Mouse (Mus musculus) lung, adult 2 months (tissue): ENCODE results near the gene Myo7a. TPM values are rescaled to one million over a fixed set of nuclear protein-coding genes. Genes with fewer than 3 reads are reported as not detected.

Experiments
- DNase-seq: peaks from one replicate; pipeline ENCODE4 v3.0.0; 2022
- H3K4me1 ChIP-seq: fragments of 200-500 bp; 2 replicates; pipeline ENCODE4 v1.6.1; 2011; ENCODE audit warnings: low read length; ENCODE audit not compliant: control insufficient read depth, insufficient read depth
- H3K4me3 ChIP-seq: fragments of 200-500 bp; replicated peaks from 2 replicates; pipeline ENCODE3; 2011; ENCODE audit warnings: low read depth, mild to moderate bottlenecking, control low read depth, low read length; ENCODE audit errors: extremely low read depth
- CTCF ChIP-seq: fragments of 200-500 bp; IDR thresholded peaks from 2 replicates; pipeline ENCODE4 v1.5.1; 2011; ENCODE audit warnings: mild to moderate bottlenecking, low read length, control low read depth; ENCODE audit not compliant: insufficient read depth
- POLR2A ChIP-seq: fragments of 200-500 bp; IDR thresholded peaks from 2 replicates; pipeline ENCODE4 v1.6.1; 2011; ENCODE audit warnings: low read depth, mild to moderate bottlenecking, control low read depth, low read length, borderline replicate concordance; ENCODE audit errors: extremely low read depth
- WGBS: fragments of 180-500 bp; shearing (Covaris S2); methylation state at CpG from one replicate; pipeline ENCODE4 v1.1.7; 2018; 5-methylcytosine and 5-hydroxymethylcytosine counted together
- polyA plus RNA-seq: library from polyadenylated mRNA; depleted of rRNA; stranded (reverse); fragments of >200 nt; gene quantifications from 2 replicates; pipeline ENCODE4 v1.2.3, GENCODE M21; 2012; rRNA removed

The Myo7a gene
- polyA plus RNA-seq: 26.4 and 30.8 TPM in 2 replicates

GRCm38 (mm10) chr7:98119179-98119960, at the start of gene Myo7a:
TSS of gene Myo7a (minus strand) at chr7:98119524.
- TF ChIP-seq CTCF (no peak), POLR2A (no peak)
- no peak for DNase-seq
- H3K4me1 ChIP-seq: peaks cover 8% of the 10 kb centered on the region
- 46% methylated on average over 9 of the region's 9 CpGs for WGBS
- H3K4me3 ChIP-seq: peak within 1 kb of the TSS; percentile 45

- TF ChIP-seq CTCF (0 out of 2 replicates have a peak, but pooled peaks have one; percentile 7), POLR2A (no peak)
- 11% methylated on average over 10 of the region's 10 CpGs for WGBS
- Histone ChIP-seq H3K4me1 (peaks cover 39% of the 10 kb centered on the region), H3K4me3 (no peak overlapping the region)
- no peak for DNase-seq
Measured at GRCm38 (mm10) chr7:98164999-98165528, 45.7 kb upstream of the Myo7a start.

- no peak for DNase-seq
- Histone ChIP-seq H3K4me3 (no peak overlapping the region), H3K4me1 (peaks cover 43% of the 10 kb centered on the region)
- TF ChIP-seq CTCF: no peak
- TF ChIP-seq POLR2A: no peak
- WGBS: 70% methylated on average over 9 of the region's 9 CpGs
Measured at GRCm38 (mm10) chr7:98164382-98164998, 45.2 kb upstream of the Myo7a start.

- no peak for DNase-seq
- 40% methylated on average over 3 of the region's 3 CpGs for WGBS
- H3K4me1 ChIP-seq: peaks cover 49% of the 10 kb centered on the region
- TF ChIP-seq POLR2A (no peak), CTCF (no peak)
- H3K4me3 ChIP-seq: no peak overlapping the region
Measured at GRCm38 (mm10) chr7:98163700-98164099, 44.4 kb upstream of the Myo7a start.

- Histone ChIP-seq H3K4me3 (no peak overlapping the region), H3K4me1 (peaks cover 55% of the 10 kb centered on the region)
- no peak for TF ChIP-seq CTCF
- TF ChIP-seq POLR2A: no peak
- no peak for DNase-seq
- WGBS: 45% methylated on average over 6 of the region's 6 CpGs
Measured at GRCm38 (mm10) chr7:98162239-98162638, 42.9 kb upstream of the Myo7a start.

- TF ChIP-seq CTCF (no peak), POLR2A (no peak)
- Histone ChIP-seq H3K4me1 (peaks cover 62% of the 10 kb centered on the region), H3K4me3 (no peak overlapping the region)
- 31% methylated on average over 8 of the region's 8 CpGs for WGBS
- no peak for DNase-seq
Measured at GRCm38 (mm10) chr7:98160041-98160740, 40.9 kb upstream of the Myo7a start.

GRCm38 (mm10) chr7:98158481-98158880, 39.2 kb upstream of the Myo7a start:
- WGBS: 56% methylated on average over 8 of the region's 8 CpGs
- no peak overlapping the region for H3K4me3 ChIP-seq
- peak; percentile 76 for DNase-seq
- TF ChIP-seq CTCF (no peak), POLR2A (no peak)
- peaks cover 49% of the 10 kb centered on the region for H3K4me1 ChIP-seq

- H3K4me3 ChIP-seq: no peak overlapping the region
- DNase-seq: no peak
- 30% methylated on average over 5 of the region's 5 CpGs for WGBS
- TF ChIP-seq POLR2A: no peak
- TF ChIP-seq CTCF: no peak
- peaks cover 47% of the 10 kb centered on the region for H3K4me1 ChIP-seq
Measured at GRCm38 (mm10) chr7:98157636-98158332, 38.5 kb upstream of the Myo7a start.

GRCm38 (mm10) chr7:98156280-98156665, 36.9 kb upstream of the Myo7a start:
- peaks cover 34% of the 10 kb centered on the region for H3K4me1 ChIP-seq
- no peak for TF ChIP-seq CTCF
- TF ChIP-seq POLR2A: no peak
- no peak for DNase-seq
- H3K4me3 ChIP-seq: no peak overlapping the region
- 41% methylated on average over 3 of the region's 3 CpGs for WGBS

GRCm38 (mm10) chr7:98155546-98156279, 36.4 kb upstream of the Myo7a start:
- peak; percentile 76 for DNase-seq
- TF ChIP-seq POLR2A (no peak), CTCF (peak; percentile 95)
- WGBS: 23% methylated on average over 8 of the region's 8 CpGs
- no peak overlapping the region for H3K4me3 ChIP-seq
- peaks cover 33% of the 10 kb centered on the region for H3K4me1 ChIP-seq
